Mouse (Mus musculus) forebrain, embryonic 14.5 days (tissue): ENCODE data around the gene Bcl11a. TPM values are rescaled to one million over a fixed set of nuclear protein-coding genes. Genes with fewer than 3 reads are reported as not detected.
"Not testable (repeated sequence)": the region's sequence is repeated elsewhere in the genome, so short reads cannot be mapped to it uniquely, and the experiment has no call there.

Source experiments
- ATAC-seq: fragments of 200-750 bp; cut with Nextera tagmentation; 2 replicates; pipeline ENCODE4 v1.8.0; 2017; ENCODE audit warnings: mild to moderate bottlenecking, moderate library complexity
- DNase-seq: peaks from one replicate; pipeline ENCODE4 v3.0.0-alpha.2; 2015; ENCODE audit warnings: low spot score
- H3K27ac ChIP-seq: fragments of 300-500 bp; sonication (generic); 2 replicates; pipeline ENCODE4 v1.5.1; 2014; ENCODE audit warnings: low read depth, mild to moderate bottlenecking, control low read depth, low read length, moderate library complexity
- H3K27me3 ChIP-seq: fragments of 300-500 bp; sonication (generic); replicated peaks from 2 replicates; pipeline ENCODE4 v1.6.1; 2014; ENCODE audit warnings: low read length, control low read depth, mixed read lengths; ENCODE audit not compliant: control insufficient read depth, insufficient read depth
- H3K36me3 ChIP-seq: fragments of 300-500 bp; sonication (generic); 2 replicates; pipeline ENCODE4 v1.6.1; 2014; ENCODE audit warnings: low read length, control low read depth; ENCODE audit not compliant: control insufficient read depth, insufficient read depth
- H3K4me1 ChIP-seq: fragments of 300-500 bp; sonication (generic); 2 replicates; pipeline ENCODE4 v1.6.1; 2014; ENCODE audit warnings: antibody characterized with exemption, low read length, control low read depth; ENCODE audit not compliant: control insufficient read depth, insufficient read depth
- H3K4me2 ChIP-seq: fragments of 300-500 bp; sonication (generic); 2 replicates; pipeline ENCODE4 v1.6.1; 2014; ENCODE audit warnings: mild to moderate bottlenecking, control low read depth, low read length
- H3K4me3 ChIP-seq: fragments of 300-500 bp; sonication (generic); 2 replicates; pipeline ENCODE4 v1.5.1; 2014; ENCODE audit warnings: low read depth, low read length, control low read depth
- H3K9ac ChIP-seq: fragments of 300-500 bp; sonication (generic); 2 replicates; pipeline ENCODE4 v1.6.1; 2014; ENCODE audit warnings: mild to moderate bottlenecking, low read length, control low read depth, moderate library complexity
- H3K9me3 ChIP-seq: fragments of 300-500 bp; sonication (generic); replicated peaks from 2 replicates; pipeline ENCODE4 v1.6.1; 2016; ENCODE audit warnings: low read length, control low read depth, mixed read lengths; ENCODE audit not compliant: control insufficient read depth
- WGBS: fragments of 180-500 bp; shearing (Covaris S2); extraction: QIAGEN DNeasy Blood & Tissue Kit; methylation state at CpG from one replicate; pipeline ENCODE4 v1.1.7; 2014; 5-methylcytosine and 5-hydroxymethylcytosine counted together
- polyA plus RNA-seq: library from polyadenylated mRNA; unstranded; fragments of >200 nt; fragmentation: Nextera tagmentation; extraction: Ambion mirVana; gene quantifications from 2 replicates; pipeline ENCODE4 v1.2.1, GENCODE M21; 2014

Gene Bcl11a
- polyA plus RNA-seq, 1 experiment from 2014 or later: 148 TPM

GRCm38 (mm10) chr11:24116041-24116440 lies 38.2 kb downstream of the Bcl11a start:
- DNase-seq (no peak), ATAC-seq (no peak)

GRCm38 (mm10) chr11:24116582-24117318 lies 38.9 kb downstream of the Bcl11a start:
- Histone ChIP-seq H3K27me3 (no peaks in the 10 kb centered on the region), H3K9ac (no peak overlapping the region), H3K4me1 (peaks cover 34% of the 10 kb centered on the region), H3K36me3 (peaks cover 37% of the 10 kb centered on the region), H3K4me2 (no peak overlapping the region), H3K27ac (no peak overlapping the region), H3K9me3 (no peaks in the 10 kb centered on the region), H3K4me3 (no peak overlapping the region)
- DNase-seq (no peak), ATAC-seq (no peak)
- WGBS: 85% methylated on average over 7 of the region's 7 CpGs

More at GRCm38 (mm10) chr11:24116041-24116440, 38.2 kb downstream of the Bcl11a start:
- no peak overlapping the region for H3K4me2 ChIP-seq
- peaks cover 32% of the 10 kb centered on the region for H3K4me1 ChIP-seq
- no peak overlapping the region for H3K9ac ChIP-seq
- H3K27me3 ChIP-seq: no peaks in the 10 kb centered on the region
- H3K36me3 ChIP-seq: peaks cover 37% of the 10 kb centered on the region
- no peaks in the 10 kb centered on the region for H3K9me3 ChIP-seq
- 97% methylated on average over 2 of the region's 2 CpGs for WGBS
- no peak overlapping the region for H3K4me3 ChIP-seq
- no peak overlapping the region for H3K27ac ChIP-seq

- Histone ChIP-seq H3K9me3 (no peaks in the 10 kb centered on the region), H3K4me2 (no peak overlapping the region), H3K27ac (0 out of 2 replicates have a peak overlapping the region, but pooled peaks have one; percentile 6), H3K36me3 (peaks cover 24% of the 10 kb centered on the region), H3K4me3 (no peak overlapping the region), H3K9ac (no peak overlapping the region), H3K4me1 (peaks cover 52% of the 10 kb centered on the region), H3K27me3 (no peaks in the 10 kb centered on the region)
- ATAC-seq: no peak
- DNase-seq: no peak
- 72% methylated on average over 9 of the region's 9 CpGs for WGBS
Observed at GRCm38 (mm10) chr11:24121136-24121535, 43.3 kb downstream of the Bcl11a start.

GRCm38 (mm10) chr11:24122899-24123298 lies 45.0 kb downstream of the Bcl11a start:
- H3K4me2 ChIP-seq: no peak overlapping the region
- ATAC-seq (no peak), DNase-seq (no peak)
- H3K4me3 ChIP-seq: no peak overlapping the region
- peak overlapping the region; percentile 9; the same call in 1 of the 2 replicates for H3K27ac ChIP-seq
- WGBS: 59% methylated on average over 7 of the region's 7 CpGs
- H3K4me1 ChIP-seq: peaks cover 50% of the 10 kb centered on the region
- H3K9ac ChIP-seq: no peak overlapping the region
- no peaks in the 10 kb centered on the region for H3K9me3 ChIP-seq
- H3K36me3 ChIP-seq: peaks cover 20% of the 10 kb centered on the region
- no peaks in the 10 kb centered on the region for H3K27me3 ChIP-seq

- no peak overlapping the region for H3K27ac ChIP-seq
- H3K9me3 ChIP-seq: no peaks in the 10 kb centered on the region
- H3K4me2 ChIP-seq: no peak overlapping the region
- H3K4me1 ChIP-seq: peaks cover 41% of the 10 kb centered on the region
- ATAC-seq (no peak), DNase-seq (no peak)
- 78% methylated on average over 2 of the region's 2 CpGs for WGBS
- peaks cover 17% of the 10 kb centered on the region for H3K36me3 ChIP-seq
- no peaks in the 10 kb centered on the region for H3K27me3 ChIP-seq
- H3K4me3 ChIP-seq: no peak overlapping the region
- no peak overlapping the region for H3K9ac ChIP-seq
Observed at GRCm38 (mm10) chr11:24123991-24124390, 46.1 kb downstream of the Bcl11a start.

GRCm38 (mm10) chr11:24125098-24125497 lies 47.2 kb downstream of the Bcl11a start:
- peaks cover 13% of the 10 kb centered on the region for H3K36me3 ChIP-seq
- no peaks in the 10 kb centered on the region for H3K9me3 ChIP-seq
- peaks cover 37% of the 10 kb centered on the region for H3K4me1 ChIP-seq
- H3K4me3 ChIP-seq: no peak overlapping the region
- no peak overlapping the region for H3K9ac ChIP-seq
- no peaks in the 10 kb centered on the region for H3K27me3 ChIP-seq
- no peak overlapping the region for H3K4me2 ChIP-seq
- no peak overlapping the region for H3K27ac ChIP-seq
- DNase-seq: no peak
- 83% methylated on average over 6 of the region's 6 CpGs for WGBS
- no peak for ATAC-seq

GRCm38 (mm10) chr11:24128001-24128400 lies 50.1 kb downstream of the Bcl11a start:
- Histone ChIP-seq H3K4me2 (no peak overlapping the region), H3K27me3 (no peaks in the 10 kb centered on the region), H3K36me3 (peaks cover 14% of the 10 kb centered on the region), H3K9me3 (no peaks in the 10 kb centered on the region), H3K4me1 (peaks cover 14% of the 10 kb centered on the region; the same call in 1 of the 2 replicates), H3K9ac (0 out of 2 replicates have a peak overlapping the region, but pooled peaks have one; percentile 13), H3K4me3 (no peak overlapping the region), H3K27ac (no peak overlapping the region; the same call in 1 of the 2 replicates)
- no peak for DNase-seq
- ATAC-seq: no peak
- 36% methylated on average over 2 of the region's 2 CpGs for WGBS

GRCm38 (mm10) chr11:24128880-24129279 lies 51.0 kb downstream of the Bcl11a start:
- not testable (repeated sequence) for ATAC-seq, H3K4me3 ChIP-seq, H3K4me2 ChIP-seq, H3K27me3 ChIP-seq, H3K9me3 ChIP-seq, H3K9ac ChIP-seq, H3K27ac ChIP-seq, DNase-seq
- WGBS: 81% methylated on average over 4 of the region's 4 CpGs
- Histone ChIP-seq H3K4me1 (peaks cover 13% of the 10 kb centered on the region; the same call in 1 of the 2 replicates), H3K36me3 (peaks cover 14% of the 10 kb centered on the region)
